Mouse (Mus musculus): ENCODE results near the gene Snx7.

Snx7 gene

GRCm38 (mm10) chr3:117868637-117869323, at the start of gene Snx7:
Gene Snx7, minus strand, starts transcription at chr3:117868936.
- peak; percentile 29 for DNase-seq (ENCODE audit: low spot score)

- no peak for DNase-seq (ENCODE audit: low spot score)
Measured at GRCm38 (mm10) chr3:117915420-117915819, 46.7 kb upstream of the Snx7 start.

GRCm38 (mm10) chr3:117893736-117894135, 25.0 kb upstream of the Snx7 start:
- no peak for DNase-seq (ENCODE audit: low spot score)

- no peak for DNase-seq (ENCODE audit: low spot score)
Measured at GRCm38 (mm10) chr3:117875450-117875849, 6.7 kb upstream of the Snx7 start.

GRCm38 (mm10) chr3:117873209-117873863, 4.6 kb upstream of the Snx7 start:
- DNase-seq (ENCODE audit: low spot score), result no peak

GRCm38 (mm10) chr3:117869324-117869715, 584 bp upstream of the Snx7 start:
- DNase-seq (ENCODE audit: low spot score), result no peak

- DNase-seq (ENCODE audit: low spot score), result no peak
Measured at GRCm38 (mm10) chr3:117868091-117868490, 645 bp downstream of the Snx7 start.

- DNase-seq (ENCODE audit: low spot score), result no peak
Measured at GRCm38 (mm10) chr3:117866696-117867407, 1.9 kb downstream of the Snx7 start.

GRCm38 (mm10) chr3:117865621-117866020, 3.1 kb downstream of the Snx7 start:
- no peak for DNase-seq (ENCODE audit: low spot score)

- DNase-seq (ENCODE audit: low spot score), result no peak
Measured at GRCm38 (mm10) chr3:117862951-117863350, 5.8 kb downstream of the Snx7 start.

- DNase-seq (ENCODE audit: low spot score), result no peak
Measured at GRCm38 (mm10) chr3:117861977-117862434, 6.7 kb downstream of the Snx7 start.

GRCm38 (mm10) chr3:117858996-117859395, 9.7 kb downstream of the Snx7 start:
- no peak for DNase-seq (ENCODE audit: low spot score)

GRCm38 (mm10) chr3:117853729-117854128, 15.0 kb downstream of the Snx7 start:
- no peak for DNase-seq (ENCODE audit: low spot score)

GRCm38 (mm10) chr3:117852054-117852361, 16.7 kb downstream of the Snx7 start:
- DNase-seq (ENCODE audit: low spot score), result no peak

GRCm38 (mm10) chr3:117851278-117852053, 17.3 kb downstream of the Snx7 start:
- no peak for DNase-seq (ENCODE audit: low spot score)

GRCm38 (mm10) chr3:117848866-117849265, 19.9 kb downstream of the Snx7 start:
- peak; percentile 32 for DNase-seq (ENCODE audit: low spot score)

- DNase-seq (ENCODE audit: low spot score), result no peak
Measured at GRCm38 (mm10) chr3:117842658-117843057, 26.1 kb downstream of the Snx7 start.

- no peak for DNase-seq (ENCODE audit: low spot score)
Measured at GRCm38 (mm10) chr3:117839867-117840545, 28.7 kb downstream of the Snx7 start.

- DNase-seq (ENCODE audit: low spot score), result no peak
Measured at GRCm38 (mm10) chr3:117838020-117838419, 30.7 kb downstream of the Snx7 start.

GRCm38 (mm10) chr3:117826486-117827200, 42.1 kb downstream of the Snx7 start:
- no peak for DNase-seq (ENCODE audit: low spot score)

- DNase-seq (ENCODE audit: low spot score), result no peak
Measured at GRCm38 (mm10) chr3:117823218-117823617, 45.5 kb downstream of the Snx7 start.

All from layer of hippocampus, adult 9-10 months (tissue).